Mouse (Mus musculus): Measurements from ENCODE around the gene Gnptg. TPM values are rescaled to one million over a fixed set of nuclear protein-coding genes. Genes with fewer than 3 reads are reported as not detected.
A peak's percentile ranks its signal among the peaks of the same experiment; 100 is the strongest.
"Not testable (repeated sequence)": the region's sequence is repeated elsewhere in the genome, so short reads cannot be mapped to it uniquely, and the experiment has no call there.

Gnptg gene
- polyA plus RNA-seq, 1 experiment from 2014 or later, result 21.5 TPM

DNA sequence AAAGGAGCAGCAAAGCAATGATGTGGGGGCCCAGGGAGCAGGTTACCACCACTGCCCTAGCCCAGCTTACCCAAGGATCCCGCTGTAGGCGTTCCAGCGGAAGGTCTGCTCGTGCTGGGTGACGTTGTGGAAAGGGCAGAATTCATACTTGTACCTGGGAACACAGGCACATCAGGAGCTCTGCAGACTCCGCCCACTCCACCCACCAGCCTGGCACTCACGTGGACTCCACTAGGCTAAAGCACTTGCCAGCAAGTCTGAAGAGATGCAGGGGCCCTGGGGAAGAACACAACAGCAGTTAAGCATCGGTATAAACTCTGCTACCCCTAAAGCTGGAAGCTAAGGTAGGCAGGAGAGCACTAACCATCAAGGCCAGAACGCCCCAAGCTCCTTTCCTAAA lies 4.3 kb downstream of the Gnptg start:
- Histone ChIP-seq H3K4me3 (replicated peaks) (no peak overlapping the region), H3K27ac (no peak overlapping the region), H3K9me3 (replicated peaks) (no peaks in the 10 kb centered on the region), H3K4me1 (replicated peaks) (peaks cover 14% of the 10 kb centered on the region), H3K36me3 (peaks cover 37% of the 10 kb centered on the region), H3K27me3 (no peaks in the 10 kb centered on the region), H3K9ac (no peak overlapping the region), H3K4me2 (no peak overlapping the region)
- DNase-seq (no peak), ATAC-seq (ENCODE audit: low read depth) (no peak)
- 83% methylated on average over 9 of the region's 9 CpGs for WGBS (ENCODE audit: insufficient replicate concordance)

DNA sequence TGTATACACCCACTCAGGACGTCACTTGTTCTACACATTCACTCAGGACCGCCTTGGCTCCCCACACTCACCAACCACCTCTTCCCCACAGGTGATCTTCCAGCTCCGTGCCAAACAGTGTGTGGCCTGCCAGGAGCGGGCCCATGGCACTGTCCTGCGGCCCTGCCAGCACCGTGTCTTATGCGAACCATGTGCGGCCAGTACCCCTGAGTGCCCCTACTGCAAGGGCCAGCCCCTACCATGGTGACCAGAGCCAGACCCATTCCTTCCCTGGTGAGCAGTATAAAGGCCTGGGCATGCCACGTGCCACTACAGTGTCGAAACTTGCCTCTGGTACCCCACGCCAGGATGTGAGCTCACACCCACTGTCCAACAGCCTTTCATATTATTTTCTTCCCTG lies 8.3 kb downstream of the Gnptg start:
- Histone ChIP-seq H3K36me3 (peaks cover 74% of the 10 kb centered on the region), H3K4me1 (replicated peaks) (peaks cover 25% of the 10 kb centered on the region)
- 94% methylated on average over 7 of the region's 11 CpGs for WGBS (ENCODE audit: insufficient replicate concordance)
- not testable (repeated sequence) for DNase-seq; H3K9me3 ChIP-seq (replicated peaks); H3K9ac ChIP-seq; H3K27me3 ChIP-seq; H3K4me2 ChIP-seq; H3K27ac ChIP-seq; H3K4me3 ChIP-seq (replicated peaks)
- ATAC-seq (ENCODE audit: low read depth), result peak; percentile 37; the same call in 1 of the 2 replicates

DNA sequence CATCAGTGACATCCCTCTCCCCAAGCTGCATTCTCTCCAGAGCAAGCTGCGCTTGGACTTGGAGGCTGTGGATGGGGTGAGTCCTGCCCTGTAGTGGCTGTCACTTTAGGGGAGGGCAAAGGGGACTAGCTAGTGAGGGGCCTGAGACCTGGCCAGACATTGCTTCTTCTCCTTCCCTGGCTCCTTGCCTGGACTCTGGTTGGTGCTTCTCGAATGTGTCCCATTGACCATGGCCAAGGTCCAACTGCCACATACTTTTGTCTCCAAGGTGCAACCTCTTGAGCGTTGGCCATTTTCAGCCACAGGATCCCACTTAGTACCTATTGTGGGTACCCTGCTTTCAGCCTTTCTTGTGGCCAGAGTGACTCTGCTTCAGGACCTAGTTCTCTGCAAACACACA lies 9.2 kb downstream of the Gnptg start:
- no peak overlapping the region for H3K4me2 ChIP-seq
- no peak overlapping the region for H3K4me3 ChIP-seq (replicated peaks)
- H3K4me1 ChIP-seq (replicated peaks), result peaks cover 35% of the 10 kb centered on the region
- no peaks in the 10 kb centered on the region for H3K9me3 ChIP-seq (replicated peaks)
- H3K36me3 ChIP-seq, result peaks cover 72% of the 10 kb centered on the region
- no peak overlapping the region for H3K9ac ChIP-seq
- DNase-seq (no peak), ATAC-seq (ENCODE audit: low read depth) (no peak)
- no peak overlapping the region for H3K27ac ChIP-seq
- WGBS (ENCODE audit: insufficient replicate concordance), result 98% methylated on average over 3 of the region's 3 CpGs
- H3K27me3 ChIP-seq, result no peaks in the 10 kb centered on the region

DNA sequence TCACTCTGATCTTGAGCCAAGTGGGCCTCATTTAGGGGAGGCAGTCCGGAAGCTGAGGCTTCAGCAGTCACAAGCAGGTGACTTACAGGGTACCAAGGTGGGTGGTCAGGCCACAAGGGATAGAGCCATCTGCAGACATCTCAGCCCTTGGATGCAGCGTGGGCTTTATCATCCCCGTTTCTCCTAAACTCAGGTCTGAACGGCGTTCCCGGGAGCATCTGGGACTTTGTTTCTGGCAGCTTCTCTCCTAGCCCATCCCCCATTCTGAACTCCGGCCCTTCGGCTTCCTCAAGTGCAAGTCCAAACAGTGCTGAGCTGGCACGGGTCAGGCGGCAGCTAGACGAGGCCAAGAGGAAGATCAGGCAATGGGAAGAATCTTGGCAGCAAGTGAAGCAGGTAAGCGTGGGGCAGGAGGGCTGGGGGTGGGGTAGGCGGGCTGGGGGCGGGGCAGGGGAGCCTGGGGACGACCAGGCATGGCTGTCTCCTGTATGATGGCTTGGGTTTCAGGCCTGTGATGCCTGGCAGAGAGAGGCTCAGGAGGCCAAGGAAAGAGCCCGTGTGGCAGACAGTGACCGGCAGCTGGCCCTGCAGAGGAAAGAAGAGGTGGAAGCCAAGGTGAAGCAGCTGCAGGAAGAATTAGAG lies 9.8 kb downstream of the Gnptg start:
- not testable (repeated sequence) for H3K27me3 ChIP-seq; H3K4me2 ChIP-seq; ATAC-seq (ENCODE audit: low read depth); H3K27ac ChIP-seq; H3K9me3 ChIP-seq (replicated peaks); DNase-seq; H3K9ac ChIP-seq; H3K4me3 ChIP-seq (replicated peaks)
- Histone ChIP-seq H3K4me1 (replicated peaks) (peaks cover 40% of the 10 kb centered on the region), H3K36me3 (peaks cover 67% of the 10 kb centered on the region)
- 83% methylated on average over 17 of the region's 17 CpGs for WGBS (ENCODE audit: insufficient replicate concordance)

DNA sequence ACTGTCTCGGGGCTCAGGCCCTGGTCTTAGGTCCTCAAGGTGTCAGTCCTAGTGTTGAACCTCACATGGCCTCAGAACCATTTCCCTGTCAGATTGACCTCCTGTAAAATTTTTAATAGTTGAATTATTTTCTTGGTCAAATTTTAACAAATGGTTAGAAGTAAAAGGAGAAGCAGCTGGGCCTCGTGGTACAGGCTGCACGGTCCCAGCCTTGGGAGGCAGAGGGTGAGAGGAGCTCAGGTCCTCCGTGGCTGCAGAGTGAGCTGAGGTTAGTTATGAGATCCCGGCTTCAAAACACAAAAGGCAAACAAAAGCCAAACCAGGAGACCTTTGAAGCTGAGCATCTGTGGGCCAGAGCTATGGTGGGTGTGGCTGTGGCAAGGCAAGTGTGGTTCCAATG lies 11.9 kb downstream of the Gnptg start:
- Histone ChIP-seq H3K27me3 (no peaks in the 10 kb centered on the region), H3K9me3 (replicated peaks) (no peaks in the 10 kb centered on the region), H3K4me2 (peak overlapping the region; percentile 93), H3K4me3 (replicated peaks) (no peak overlapping the region), H3K9ac (peak overlapping the region; percentile 96; the same call in 1 of the 2 replicates), H3K4me1 (replicated peaks) (peaks cover 62% of the 10 kb centered on the region), H3K36me3 (peaks cover 57% of the 10 kb centered on the region), H3K27ac (0 out of 2 replicates have a peak overlapping the region, but pooled peaks have one; percentile 27)
- 85% methylated on average over 5 of the region's 5 CpGs for WGBS (ENCODE audit: insufficient replicate concordance)
- ATAC-seq (ENCODE audit: low read depth) (no peak), DNase-seq (no peak)

DNA sequence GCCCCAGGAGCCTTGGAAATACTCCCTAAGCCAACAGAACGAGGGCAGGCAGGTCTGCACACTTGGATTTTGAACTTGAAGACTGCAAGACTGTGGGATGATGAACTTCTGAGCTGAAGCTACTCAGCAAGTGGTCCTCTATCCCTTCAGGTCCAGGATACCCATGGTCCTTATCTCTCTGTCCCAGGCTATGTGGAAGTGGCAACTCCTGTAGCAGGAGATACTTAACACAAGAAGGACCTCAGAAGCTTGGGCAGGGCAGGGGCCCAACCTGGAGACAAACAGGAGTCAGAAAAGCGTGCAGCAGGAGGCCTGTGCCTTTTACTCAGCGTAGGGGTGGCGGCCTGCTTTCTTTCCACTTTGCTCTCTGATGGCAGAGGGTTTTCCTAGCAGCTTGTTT lies 14.3 kb downstream of the Gnptg start:
- Histone ChIP-seq H3K36me3 (peaks cover 48% of the 10 kb centered on the region), H3K4me3 (replicated peaks) (peak overlapping the region; percentile 86), H3K4me2 (peak overlapping the region; percentile 93), H3K9ac (peak overlapping the region; percentile 96), H3K9me3 (replicated peaks) (no peaks in the 10 kb centered on the region), H3K4me1 (replicated peaks) (peaks cover 79% of the 10 kb centered on the region), H3K27ac (peak overlapping the region; percentile 99), H3K27me3 (no peaks in the 10 kb centered on the region)
- 31% methylated on average over 4 of the region's 4 CpGs for WGBS (ENCODE audit: insufficient replicate concordance)
- DNase-seq, result peak; percentile 69
- peak; percentile 75 for ATAC-seq (ENCODE audit: low read depth)

DNA sequence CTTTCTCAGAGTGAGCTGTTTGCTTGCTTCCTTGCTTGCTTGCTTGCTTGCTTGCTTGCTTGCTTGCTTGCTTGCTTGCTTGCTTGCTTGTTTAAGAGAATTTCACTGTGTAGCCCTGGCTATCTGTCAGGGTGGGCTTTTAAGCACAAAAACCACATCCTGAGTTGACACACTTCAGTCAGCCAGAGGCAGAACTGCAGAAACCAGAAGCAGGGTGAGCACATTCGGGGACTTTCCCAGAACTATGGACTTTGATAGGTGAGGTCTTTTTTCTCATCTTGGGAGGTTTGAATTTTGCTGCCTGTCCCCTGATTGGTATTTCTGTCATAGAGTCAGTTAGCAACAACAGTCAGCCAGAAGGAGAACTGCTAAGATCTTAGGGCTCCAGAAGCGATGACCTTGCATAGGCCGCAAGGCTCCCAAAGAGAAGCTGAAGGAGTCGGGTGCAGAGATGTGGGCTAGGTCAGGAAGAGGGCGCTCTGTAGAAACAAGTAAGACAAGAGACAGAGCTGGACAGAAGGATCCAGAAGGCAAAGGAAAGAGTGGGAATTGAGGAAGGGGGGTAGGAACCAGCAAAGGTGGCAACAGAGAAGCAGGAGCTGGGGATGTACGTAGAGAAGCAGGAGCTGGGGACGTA lies 15.2 kb downstream of the Gnptg start:
- ATAC-seq (ENCODE audit: low read depth) (no peak), DNase-seq (no peak)
- Histone ChIP-seq H3K9ac (peak overlapping the region; percentile 96), H3K36me3 (peaks cover 38% of the 10 kb centered on the region), H3K27ac (peak overlapping the region; percentile 99), H3K4me2 (peak overlapping the region; percentile 93), H3K27me3 (no peaks in the 10 kb centered on the region), H3K4me3 (replicated peaks) (peak overlapping the region; percentile 86), H3K4me1 (replicated peaks) (peaks cover 84% of the 10 kb centered on the region), H3K9me3 (replicated peaks) (no peaks in the 10 kb centered on the region)
- WGBS (ENCODE audit: insufficient replicate concordance), result 49% methylated on average over 7 of the region's 7 CpGs

DNA sequence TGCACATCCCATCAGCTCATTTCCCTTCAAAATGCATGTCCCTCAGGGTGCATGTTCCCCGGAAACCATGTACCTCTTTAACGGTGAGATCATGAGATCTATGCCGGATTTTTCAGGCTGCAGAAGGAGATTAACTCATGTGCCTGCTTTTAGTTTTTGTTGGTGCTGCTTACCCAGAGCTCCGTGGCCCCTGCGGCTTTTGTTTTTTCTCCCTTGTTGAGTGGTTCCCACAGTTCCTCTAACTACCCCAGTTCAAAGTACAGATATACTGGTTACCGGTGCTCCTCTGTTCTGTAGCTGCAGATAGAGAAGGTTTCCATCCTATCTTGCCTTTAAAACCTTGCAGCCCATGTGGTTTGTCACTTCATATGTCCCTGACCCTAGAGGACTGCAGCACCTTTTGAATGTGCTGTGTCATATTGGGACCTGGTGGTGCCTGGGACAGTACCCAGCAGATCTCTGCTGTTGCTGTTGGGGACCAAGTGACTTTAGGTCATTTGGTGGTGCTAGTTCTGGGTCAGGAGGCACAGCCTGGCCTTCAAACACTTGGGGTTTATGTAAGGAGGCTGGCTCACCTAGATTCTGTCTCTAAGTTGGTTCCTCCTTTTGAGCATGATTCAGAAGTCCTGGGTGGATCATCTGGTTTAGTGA lies 16.8 kb downstream of the Gnptg start:
- H3K27me3 ChIP-seq, result no peaks in the 10 kb centered on the region
- WGBS (ENCODE audit: insufficient replicate concordance), result 8% methylated on average over 6 of the region's 6 CpGs
- no peaks in the 10 kb centered on the region for H3K9me3 ChIP-seq (replicated peaks)
- peak overlapping the region; percentile 99 for H3K27ac ChIP-seq
- ATAC-seq (ENCODE audit: low read depth), result peak; percentile 64
- H3K9ac ChIP-seq, result peak overlapping the region; percentile 96
- H3K36me3 ChIP-seq, result peaks cover 31% of the 10 kb centered on the region
- peak overlapping the region; percentile 86 for H3K4me3 ChIP-seq (replicated peaks)
- peak overlapping the region; percentile 93 for H3K4me2 ChIP-seq
- DNase-seq, result peak; percentile 64
- H3K4me1 ChIP-seq (replicated peaks), result peaks cover 73% of the 10 kb centered on the region

DNA sequence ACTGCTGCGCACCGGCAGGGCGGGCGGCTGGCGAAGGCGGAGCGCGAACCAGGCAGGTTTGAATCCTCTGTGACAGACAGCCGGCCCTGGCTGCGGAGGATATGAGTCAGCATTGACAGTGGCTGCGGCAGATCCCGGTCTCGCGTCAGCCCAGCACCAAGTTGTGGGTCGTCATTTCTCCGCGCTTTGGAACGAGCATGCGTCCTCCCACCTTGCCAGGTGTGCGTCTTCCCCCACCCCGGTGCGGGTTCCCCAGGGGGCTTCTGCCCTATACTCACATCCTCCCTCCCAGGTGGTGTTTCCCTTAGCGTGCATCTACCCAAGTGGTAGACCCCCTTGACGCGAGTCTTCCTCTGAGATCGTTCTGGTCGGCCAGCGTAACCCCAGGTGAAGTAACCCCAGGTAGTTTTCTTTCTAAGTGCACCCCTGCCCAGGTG lies 17.4 kb downstream of the Gnptg start:
- H3K4me3 ChIP-seq (replicated peaks), result peak overlapping the region; percentile 86
- DNase-seq, result peak; percentile 39

DNA sequence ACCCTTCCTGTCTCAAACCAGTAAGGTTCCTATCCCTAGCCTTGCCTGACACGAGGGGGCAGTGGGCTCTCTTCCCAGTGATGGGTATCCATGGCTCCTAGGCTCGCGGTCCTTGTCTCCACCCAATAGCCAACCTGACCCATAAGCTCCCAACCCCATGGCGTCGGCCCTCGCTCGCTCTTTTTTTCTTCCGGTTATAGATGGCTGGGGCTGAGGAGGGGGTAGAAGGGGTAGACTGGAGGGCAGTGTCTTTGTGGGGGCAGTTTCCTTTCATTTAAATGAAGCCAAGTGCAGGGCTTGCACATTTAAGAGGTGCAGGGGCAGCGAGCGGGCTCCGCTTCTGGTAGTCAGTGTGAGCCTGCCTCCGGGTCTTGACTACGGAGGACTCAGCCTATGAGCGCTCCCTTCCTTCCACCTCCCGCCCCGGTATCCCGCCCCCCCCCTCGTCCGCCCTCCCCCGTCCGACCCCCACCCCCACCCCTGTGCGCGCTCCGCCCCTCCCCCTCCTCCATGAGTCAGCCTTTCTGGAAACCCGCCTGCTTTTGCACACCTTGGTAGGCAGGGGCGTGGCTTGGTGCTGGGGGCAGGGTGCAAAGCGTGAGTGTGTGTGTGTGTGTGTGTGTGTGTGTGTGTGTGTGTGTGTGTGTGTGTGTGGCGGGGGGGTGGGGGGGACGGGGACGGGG lies 18.0 kb downstream of the Gnptg start:
- Histone ChIP-seq H3K4me2 (peak overlapping the region; percentile 84), H3K4me3 (replicated peaks) (peak overlapping the region; percentile 86), H3K4me1 (replicated peaks) (peaks cover 62% of the 10 kb centered on the region), H3K9me3 (replicated peaks) (no peaks in the 10 kb centered on the region), H3K27ac (peak overlapping the region; percentile 99), H3K36me3 (peaks cover 20% of the 10 kb centered on the region), H3K27me3 (no peaks in the 10 kb centered on the region), H3K9ac (peak overlapping the region; percentile 77)
- under 1% methylated on average over 22 of the region's 30 CpGs for WGBS (ENCODE audit: insufficient replicate concordance)
- ATAC-seq (ENCODE audit: low read depth) (peak; percentile 76), DNase-seq (peak; percentile 79)

More for the DNA sequence above, 17.4 kb downstream of the Gnptg start:
- H3K4me1 ChIP-seq (replicated peaks), result peaks cover 67% of the 10 kb centered on the region
- peak overlapping the region; percentile 96 for H3K9ac ChIP-seq
- ATAC-seq (ENCODE audit: low read depth), result peak; percentile 67
- peak overlapping the region; percentile 93 for H3K4me2 ChIP-seq
- peak overlapping the region; percentile 99 for H3K27ac ChIP-seq
- not testable (repeated sequence) for H3K9me3 ChIP-seq (replicated peaks); H3K27me3 ChIP-seq
- H3K36me3 ChIP-seq, result peaks cover 25% of the 10 kb centered on the region
- 5% methylated on average over 18 of the region's 28 CpGs for WGBS (ENCODE audit: insufficient replicate concordance)

DNA sequence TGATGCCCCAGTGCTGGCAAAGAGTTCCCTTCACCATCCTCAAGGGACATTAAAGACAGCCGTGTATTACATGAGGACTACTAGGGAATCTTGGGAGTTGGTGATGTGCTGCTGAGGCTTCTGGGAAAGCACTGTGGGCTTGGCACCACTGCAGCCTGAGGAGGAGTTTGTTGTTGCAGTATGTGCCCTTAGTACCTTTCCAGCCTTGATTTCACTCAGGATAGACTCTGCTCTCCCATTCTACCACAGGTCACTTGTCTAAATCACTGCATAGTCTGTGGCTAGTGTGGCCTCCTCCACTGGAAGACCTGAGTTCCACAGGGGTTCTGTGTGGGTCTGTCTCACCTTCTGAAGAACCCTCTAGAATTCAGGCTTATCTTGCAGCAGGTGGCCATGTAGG lies 19.2 kb downstream of the Gnptg start:
- WGBS (ENCODE audit: insufficient replicate concordance), result 70% methylated on average over 1 of the region's 1 CpGs
- Histone ChIP-seq H3K4me2 (peak overlapping the region; percentile 84), H3K4me3 (replicated peaks) (no peak overlapping the region), H3K4me1 (replicated peaks) (peaks cover 49% of the 10 kb centered on the region), H3K27me3 (no peaks in the 10 kb centered on the region), H3K27ac (peak overlapping the region; percentile 99; the same call in 1 of the 2 replicates), H3K9ac (peak overlapping the region; percentile 77; the same call in 1 of the 2 replicates), H3K9me3 (replicated peaks) (no peaks in the 10 kb centered on the region), H3K36me3 (peaks cover 9% of the 10 kb centered on the region; the same call in 1 of the 2 replicates)
- ATAC-seq (ENCODE audit: low read depth), result no peak
- no peak for DNase-seq
